In the genomic region with DNA sequence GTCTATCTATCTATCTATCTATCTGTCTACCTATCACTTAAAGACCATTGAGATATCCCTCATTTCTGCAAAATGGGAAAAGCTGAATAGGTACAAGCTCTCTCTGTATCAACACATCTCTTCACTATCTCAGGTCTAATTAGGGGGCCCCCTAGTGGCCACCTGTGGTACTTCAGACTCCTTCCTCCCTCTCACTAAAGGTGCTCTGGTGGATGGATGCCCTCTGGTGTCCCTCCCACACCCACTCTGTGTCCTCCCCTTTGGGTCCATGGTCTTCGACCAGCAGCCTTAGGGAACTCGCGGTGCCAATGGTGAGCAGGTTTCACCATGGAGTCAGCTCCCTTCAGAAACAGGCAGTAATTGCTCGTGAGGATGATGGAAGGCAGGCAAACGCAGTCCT, we compare ENCODE assay signal across 8 mouse cellular contexts. TPM values are rescaled to one million over a fixed set of nuclear protein-coding genes. Genes with fewer than 3 reads are reported as not detected.
DNase-seq lines count a peak whose midpoint lies in the region; ATAC-seq and TF ChIP-seq lines count a peak whose summit lies in the region.

No protein-coding gene starts in this region.

- H3K4me2 ChIP-seq in hindbrain, embryonic 14.5 days (replicated peaks), result no peak overlapping the region
- H3K4me2 ChIP-seq in hindbrain, embryonic 16.5 days (ENCODE audit: low read length), result no peak overlapping the region
- no peak overlapping the region for H3K4me2 ChIP-seq in CH12.LX (ENCODE audit: insufficient read depth, low read depth, poor library complexity, severe bottlenecking)

- 48% methylated on average over 5 of the region's 5 CpGs for WGBS in hindbrain, embryonic 14.5 days
- WGBS in hindbrain, embryonic 16.5 days, result 53% methylated on average over 5 of the region's 5 CpGs
- WGBS in large intestine, adult 2 months, result 42% methylated on average over 5 of the region's 5 CpGs

- no peak for ATAC-seq in hindbrain, embryonic 14.5 days (ENCODE audit: low FRiP score)
- ATAC-seq in hindbrain, embryonic 16.5 days, result no peak

- no peaks in the 10 kb centered on the region for H3K9me3 ChIP-seq in hindbrain, embryonic 14.5 days (ENCODE audit: control insufficient read depth, low read length)
- no peaks in the 10 kb centered on the region for H3K9me3 ChIP-seq in hindbrain, embryonic 16.5 days (ENCODE audit: control insufficient read depth, low read length)
- H3K9me3 ChIP-seq in CH12.LX (replicated peaks; ENCODE audit: low read length), result no peaks in the 10 kb centered on the region

- no peaks in the 10 kb centered on the region for H3K27me3 ChIP-seq in hindbrain, embryonic 14.5 days (ENCODE audit: control insufficient read depth, insufficient read depth, low read length)
- H3K27me3 ChIP-seq in hindbrain, embryonic 16.5 days (replicated peaks; ENCODE audit: control insufficient read depth, insufficient read depth, low read length), result no peaks in the 10 kb centered on the region; the same call in 1 of the 2 replicates
- H3K27me3 ChIP-seq in CH12.LX (replicated peaks), result no peaks in the 10 kb centered on the region

- dilution Hi-C loops in CH12.LX (cut with MboI; ENCODE audit: extremely low pct_ligation_motif_present, extremely low pct_unique_long_range_greater_than_20kb, low sequenced_read_pairs), result no loop called here

- no peaks in the 10 kb centered on the region for H3K79me2 ChIP-seq in CH12.LX (replicated peaks; ENCODE audit: control insufficient read depth, extremely low read depth, insufficient read depth, poor library complexity, severe bottlenecking)

- DNase-seq in hindbrain, embryonic 14.5 days (ENCODE audit: low spot score), result peak; percentile 63
- DNase-seq in CH12.LX (ENCODE audit: extremely low read depth) (peak; percentile 55), MN1 (ENCODE audit: low spot score) (no peak)
- peak; percentile 46 for DNase-seq in adrenal gland, adult 2 months
- DNase-seq in embryo, embryonic 10 days (ENCODE audit: low spot score), result peak; percentile 12
- DNase-seq in large intestine, adult 2 months (ENCODE audit: low read depth, low spot score), result peak; percentile 10
- peak; percentile 62 for DNase-seq in retina, postnatal 1 day

- TF ChIP-seq CTCF in CH12.LX (conservative IDR thresholded peaks at IDR 0.05 in 1 of 2, IDR thresholded peaks at IDR 0.05 in 1 of 2; ENCODE audit: low read depth in 2 of 2, low read length in 2 of 2), result peak; percentile 85 to 91

- H3K27ac ChIP-seq in hindbrain, embryonic 14.5 days, result no peak overlapping the region
- H3K27ac ChIP-seq in hindbrain, embryonic 16.5 days (ENCODE audit: low read depth, low read length), result no peak overlapping the region
- no peak overlapping the region for H3K27ac ChIP-seq in CH12.LX (ENCODE audit: insufficient read depth, low read depth)

- H3K4me1 ChIP-seq in hindbrain, embryonic 14.5 days (replicated peaks; ENCODE audit: control insufficient read depth, insufficient read depth, low read length), result 0 out of 2 replicates have a peak, but pooled peaks cover 6% of the 10 kb centered on the region
- peaks cover 4% of the 10 kb centered on the region; the same call in 1 of the 2 replicates for H3K4me1 ChIP-seq in hindbrain, embryonic 16.5 days (ENCODE audit: control insufficient read depth, insufficient read depth, low read depth, low read length)
- H3K4me1 ChIP-seq in CH12.LX (ENCODE audit: control insufficient read depth in 1 of 2, insufficient read depth in 2 of 2), result peaks cover 5 to 14% of the 10 kb centered on the region in 2 experiments; a peak in 3 of 4 replicates

- H3K4me3 ChIP-seq in hindbrain, embryonic 14.5 days (replicated peaks; ENCODE audit: low read length), result no peak overlapping the region
- no peak overlapping the region for H3K4me3 ChIP-seq in hindbrain, embryonic 16.5 days (ENCODE audit: low read length)
- H3K4me3 ChIP-seq in CH12.LX (replicated peaks in 1 of 3; ENCODE audit: low read depth in 2 of 3, low read length in 2 of 3, poor library complexity in 1 of 3), result no peak overlapping the region

- H3K9ac ChIP-seq in hindbrain, embryonic 14.5 days, result no peak overlapping the region
- no peak overlapping the region for H3K9ac ChIP-seq in hindbrain, embryonic 16.5 days (ENCODE audit: low read depth, low read length)
- H3K9ac ChIP-seq in CH12.LX (ENCODE audit: insufficient read depth, low read depth), result no peak overlapping the region

- TF ChIP-seq EP300 in CH12.LX (IDR thresholded peaks at IDR 0.05; ENCODE audit: low read length), result no peak

- in situ Hi-C loops in CH12.LX (cut with MboI; ENCODE audit: low pct_ligation_motif_present, low pct_unique_long_range_greater_than_20kb, low sequenced_read_pairs), result no loop called here

- no peak for TF ChIP-seq POLR2A in CH12.LX (IDR thresholded peaks at IDR 0.05; ENCODE audit: low read depth, low read length)

- TF ChIP-seq RAD21 in CH12.LX (IDR thresholded peaks at IDR 0.05; ENCODE audit: low read depth, low read length), result peak; percentile 32

- no peaks in the 10 kb centered on the region for H3K36me3 ChIP-seq in hindbrain, embryonic 14.5 days (replicated peaks; ENCODE audit: control insufficient read depth, insufficient read depth)
- no peaks in the 10 kb centered on the region for H3K36me3 ChIP-seq in hindbrain, embryonic 16.5 days (ENCODE audit: control insufficient read depth, insufficient read depth, low read length)
- H3K36me3 ChIP-seq in CH12.LX (replicated peaks in 1 of 2; ENCODE audit: control insufficient read depth in 1 of 2, insufficient read depth in 1 of 2, low read length in 1 of 2), result no peaks in the 10 kb centered on the region

TF ChIP-seq in CH12.LX, 34 proteins besides CTCF, POLR2A, EP300 and RAD21:
- TF ChIP-seq MAX (IDR thresholded peaks at IDR 0.05; ENCODE audit: low read length) (no peak), NRF1 (IDR thresholded peaks at IDR 0.05; ENCODE audit: low read depth, low read length) (no peak), PAX5 (IDR thresholded peaks at IDR 0.05; ENCODE audit: low read length) (no peak), ZKSCAN1 (IDR thresholded peaks at IDR 0.05; ENCODE audit: borderline replicate concordance, low read depth, low read length) (no peak), NELFE (IDR thresholded peaks at IDR 0.05; ENCODE audit: low read depth, low read length) (peak; percentile 19; the same call in 1 of the 2 replicates), RCOR1 (conservative IDR thresholded peaks at IDR 0.05; ENCODE audit: low read depth, low read length) (no peak), SMC3 (IDR thresholded peaks at IDR 0.05; ENCODE audit: low read depth, low read length) (peak; percentile 56), MAFK (IDR thresholded peaks at IDR 0.05; ENCODE audit: insufficient replicate concordance, low read length) (no peak)

RNA-seq across cellular contexts. Expression of gene Wdr66, which starts 7.1 kb away (rescaled TPM):
- polyA plus RNA-seq in hindbrain, embryonic 14.5 days (2014; fragmentation: Nextera tagmentation; extraction: Ambion mirVana), result 1.6 TPM in 2 replicates
- 1.1 and 1.4 TPM in 2 replicates for polyA plus RNA-seq in hindbrain, embryonic 16.5 days (2015; fragmentation: Nextera tagmentation; extraction: Ambion mirVana)
- total RNA-seq in CH12.LX (2012; rRNA removed) (0.13 and 0.21 TPM in 2 replicates), CH12.LX (2014; rRNA removed) (0.21 TPM in 1 of 2 replicates, not detected in the other)
- polyA plus RNA-seq in CH12.LX (2012; ENCODE audit: insufficient read length, low read depth), result 0.34 and 0.55 TPM in 2 replicates
- total RNA-seq in adrenal gland, adult 2 months (2021), result 1 to 10 TPM; 1.0 to 1.2 TPM
- 0.56 and 0.79 TPM in 2 replicates for polyA plus RNA-seq in adrenal gland, adult 2 months (2012; rRNA removed)
- polyA plus RNA-seq in large intestine, adult 2 months (2012; rRNA removed), result 0.32 and 0.86 TPM in 2 replicates
